ENCODE assay signal across 34 mouse cellular contexts in the genomic region with DNA sequence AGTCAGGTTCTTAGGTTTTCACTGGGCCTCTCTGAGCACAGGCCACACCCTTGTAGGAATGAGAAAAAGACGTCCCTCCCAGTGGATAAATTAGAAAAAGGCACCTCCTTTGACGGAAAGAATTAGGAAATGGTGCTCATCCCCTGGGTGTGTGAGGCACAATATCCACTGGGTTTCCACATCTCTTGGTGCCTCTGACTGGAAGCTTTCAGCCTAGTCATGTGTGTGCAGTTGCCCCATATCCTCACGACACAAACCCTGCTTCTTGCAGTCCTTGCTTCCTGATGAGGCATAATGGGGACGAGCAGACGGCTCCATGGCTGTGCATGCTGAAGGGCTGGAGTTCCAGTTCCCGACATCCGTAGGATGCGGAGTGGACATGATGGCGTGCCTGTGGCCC. TPM values are rescaled to one million over a fixed set of nuclear protein-coding genes. Genes with fewer than 3 reads are reported as not detected.
DNase-seq lines count a peak whose midpoint lies in the region; ATAC-seq and TF ChIP-seq lines count a peak whose summit lies in the region.
"Had no signal": no experiment of that assay in that cellular context is flagged by ENCODE, and none has a peak within 500 bp of the region (broad histone marks: within the 10 kb centered on the region; RNA-seq: fewer than 3 reads in every experiment).

No protein-coding gene starts in this region.

- H3K4me3 ChIP-seq in heart, embryonic 10.5 days: no peak overlapping the region
- no peak overlapping the region for H3K4me3 ChIP-seq in bone marrow, adult 2 months (replicated peaks; ENCODE audit: control insufficient read depth, low read depth, low read length)
- H3K4me3 ChIP-seq: embryonic facial prominence, embryonic 10.5 days; embryonic facial prominence, embryonic 13.5 days; erythroblast, embryonic 14.5 days; forebrain, embryonic 10.5 days; forebrain, embryonic 13.5 days; heart, embryonic 13.5 days; hindbrain, embryonic 12.5 days; hindbrain, embryonic 15.5 days had no signal

- no peaks in the 10 kb centered on the region for H3K4me1 ChIP-seq in heart, embryonic 10.5 days
- no peaks in the 10 kb centered on the region; the same call in 1 of the 2 replicates for H3K4me1 ChIP-seq in bone marrow, adult 2 months (ENCODE audit: control insufficient read depth, insufficient read depth, low read length)
- H3K4me1 ChIP-seq: embryonic facial prominence, embryonic 10.5 days; embryonic facial prominence, embryonic 13.5 days; forebrain, embryonic 10.5 days; heart, embryonic 13.5 days; hindbrain, embryonic 12.5 days; hindbrain, embryonic 15.5 days had no signal

- peak; percentile 42 to 84; a peak in 2 of 4 replicates for ATAC-seq in hematopoietic stem cell, adult 5-6 weeks (replicated peaks in 1 of 2; ENCODE audit: insufficient read depth in 1 of 2, low FRiP score in 2 of 2, low TSS enrichment in 1 of 2, low read depth in 1 of 2, poor library complexity in 2 of 2, severe bottlenecking in 2 of 2)
- ATAC-seq: activated CD4-positive, CD25-positive, alpha-beta regulatory T cell, adult 4 months; CD4-positive, CD25-positive, alpha-beta regulatory T cell, adult 4 months; forebrain, embryonic 13.5 days; forebrain, embryonic 16.5 days; intestine, embryonic 16.5 days had no signal

- no peak for TF ChIP-seq CTCF in bone marrow, adult 2 months (IDR thresholded peaks at IDR 0.05; ENCODE audit: control insufficient read depth, insufficient read depth, low read length)

- no peak overlapping the region for H3K27ac ChIP-seq in heart, embryonic 10.5 days
- peak overlapping the region; percentile 32; the same call in 1 of the 2 replicates for H3K27ac ChIP-seq in bone marrow, adult 2 months (ENCODE audit: control insufficient read depth, insufficient read depth, low read depth, low read length, poor library complexity)
- H3K27ac ChIP-seq: embryonic facial prominence, embryonic 10.5 days; embryonic facial prominence, embryonic 13.5 days; forebrain, embryonic 10.5 days; forebrain, embryonic 13.5 days; heart, embryonic 13.5 days; hindbrain, embryonic 12.5 days; hindbrain, embryonic 15.5 days had no signal

- H3K27me3 ChIP-seq in heart, embryonic 10.5 days (ENCODE audit: insufficient read depth, poor library complexity, severe bottlenecking): peaks cover 11% of the 10 kb centered on the region
- H3K27me3 ChIP-seq: embryonic facial prominence, embryonic 13.5 days; forebrain, embryonic 13.5 days; hindbrain, embryonic 12.5 days had no signal

- H3K9me3 ChIP-seq in heart, embryonic 10.5 days: no peaks in the 10 kb centered on the region
- H3K9me3 ChIP-seq: embryonic facial prominence, embryonic 10.5 days; embryonic facial prominence, embryonic 13.5 days; forebrain, embryonic 10.5 days; forebrain, embryonic 13.5 days; hindbrain, embryonic 12.5 days; hindbrain, embryonic 15.5 days had no signal

- DNase-seq in heart, adult 11 months: peak; percentile 64
- DNase-seq in heart, embryonic 10.5 days (ENCODE audit: low spot score): no peak
- DNase-seq in MN1 (ENCODE audit: low spot score): no peak
- DNase-seq in thymus, postnatal 14 days: no peak
- DNase-seq in ovary, postnatal 14 days (ENCODE audit: low spot score): no peak
- DNase-seq: adrenal gland, postnatal 14 days; cerebellum, adult 11-12 months; cerebellum, adult 8-10 months; cerebellum, postnatal 10 days; cerebellum, postnatal 36 days; embryo, embryonic 11 days; gastrocnemius, postnatal 10 days; gastrocnemius, postnatal 36 days; heart, adult 18-20 months; heart, postnatal 14 days; heart, postnatal 4 days had no signal

- TF ChIP-seq POLR2A in bone marrow, adult 2 months (IDR thresholded peaks at IDR 0.05; ENCODE audit: borderline replicate concordance, control insufficient read depth, low read depth, low read length): no peak

- WGBS in heart, embryonic 10.5 days: 81% methylated on average over 9 of the region's 9 CpGs
- WGBS in bone marrow, adult 2 months: 65% methylated on average over 9 of the region's 9 CpGs

- H3K36me3 ChIP-seq in heart, embryonic 10.5 days: no peaks in the 10 kb centered on the region
- H3K36me3 ChIP-seq: embryonic facial prominence, embryonic 10.5 days; embryonic facial prominence, embryonic 13.5 days; forebrain, embryonic 10.5 days; heart, embryonic 13.5 days; hindbrain, embryonic 12.5 days; hindbrain, embryonic 15.5 days had no signal

RNA-seq across cellular contexts. Expression of a gene that starts 29.9 kb away (rescaled TPM):
- 0.11 TPM in 1 of 2 replicates, not detected in the other for polyA plus RNA-seq in heart, embryonic 10.5 days (2016; fragmentation: Nextera tagmentation; extraction: Ambion mirVana)
- 2.2 TPM in 1 of 2 replicates, not detected in the other for polyA plus RNA-seq in bone marrow, adult 2 months (2011; ENCODE audit: insufficient read depth, insufficient read length, low replicate concordance, missing spikeins)
- 0.69 TPM in 1 of 2 replicates, not detected in the other for total RNA-seq in hematopoietic stem cell, adult 5-6 weeks (2017)
- total RNA-seq: adrenal gland, postnatal 14 days; gastrocnemius, adult 18-20 months; gastrocnemius, postnatal 36 days; heart, adult 18-20 months; heart, postnatal 14 days; heart, postnatal 4 days; MEL had no signal
- polyA plus RNA-seq: activated CD4-positive, CD25-positive, alpha-beta regulatory T cell, adult 4 months; C2C12; CD4-positive, CD25-positive, alpha-beta regulatory T cell, adult 4 months; erythroblast, embryonic 14.5 days; heart, embryonic 13.5 days; heart, embryonic 16.5 days; intestine, embryonic 16.5 days had no signal
